Mouse (Mus musculus): Measurements from ENCODE around the gene Shb.

Shb gene

DNA sequence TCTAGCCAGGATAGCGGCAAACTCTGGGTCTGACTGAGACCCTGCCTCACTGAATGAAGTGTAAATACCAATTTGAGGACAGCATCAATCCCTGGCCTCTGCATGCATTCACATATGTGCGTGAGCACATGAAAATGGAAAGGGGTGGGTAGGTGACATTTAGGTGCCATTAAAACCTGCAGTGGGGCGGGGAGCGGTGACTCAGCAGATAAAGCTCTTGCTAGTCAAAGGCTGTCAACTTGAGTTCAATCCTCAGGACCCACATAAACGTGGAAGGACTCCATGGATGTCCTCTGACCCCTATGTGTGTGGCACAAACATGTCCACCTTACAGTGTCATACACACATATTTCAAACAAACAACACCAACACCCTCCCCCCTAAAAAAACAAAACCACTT lies 50.8 kb downstream of the Shb start:
- DNase-seq (ENCODE audit: low read depth) = no peak

- DNase-seq (ENCODE audit: low read depth) = no peak
Observed at GRCm38 (mm10) chr4:45480595-45480994, 51.7 kb downstream of the Shb start.

DNA sequence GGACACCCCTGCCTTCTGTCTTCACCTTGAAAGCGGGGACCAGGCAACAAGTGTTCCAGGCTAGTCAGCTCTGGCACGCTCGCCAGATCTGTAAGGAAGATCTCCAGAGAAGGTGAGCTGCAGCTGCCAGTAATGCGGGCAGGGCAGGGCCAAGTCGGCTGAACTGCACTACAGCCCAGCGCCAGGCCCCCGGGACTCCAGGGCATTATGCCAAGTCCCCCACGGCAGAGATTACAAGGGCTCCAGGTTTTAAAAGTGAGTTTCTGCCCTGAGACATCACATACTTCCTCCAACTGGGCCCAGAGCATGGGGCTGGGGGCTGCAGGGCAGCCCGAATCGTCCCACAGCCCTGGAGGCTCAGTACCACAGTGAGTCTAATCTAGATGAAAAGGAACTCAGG lies 52.8 kb downstream of the Shb start:
- no peak for DNase-seq (ENCODE audit: low read depth)

- DNase-seq (ENCODE audit: low read depth) = no peak
Observed at GRCm38 (mm10) chr4:45478178-45478577, 54.1 kb downstream of the Shb start.

DNA sequence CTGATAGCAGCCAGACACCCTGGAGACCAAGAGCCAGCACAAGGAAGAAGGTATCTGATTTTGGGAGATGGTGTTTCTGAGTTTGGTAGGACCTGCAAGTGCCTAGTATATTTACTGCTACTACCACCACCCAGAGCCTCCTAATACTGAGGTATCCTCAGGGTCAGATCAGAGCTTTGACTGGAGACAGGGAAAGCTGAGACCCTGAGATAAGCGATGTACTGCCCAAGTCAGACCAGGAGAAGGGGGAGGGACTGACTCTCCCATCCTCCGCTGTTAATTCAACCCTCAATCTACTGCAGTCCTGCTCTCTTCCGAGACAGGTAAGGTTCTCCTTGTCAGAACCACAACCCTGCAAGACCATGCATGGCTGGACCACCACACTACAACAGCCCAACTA lies 55.2 kb downstream of the Shb start:
- DNase-seq (ENCODE audit: low read depth) = no peak

- DNase-seq (ENCODE audit: low read depth) = peak; percentile 50
Observed at GRCm38 (mm10) chr4:45474832-45475231, 57.4 kb downstream of the Shb start.

- no peak for DNase-seq (ENCODE audit: low read depth)
Observed at GRCm38 (mm10) chr4:45474131-45474530, 58.1 kb downstream of the Shb start.

DNA sequence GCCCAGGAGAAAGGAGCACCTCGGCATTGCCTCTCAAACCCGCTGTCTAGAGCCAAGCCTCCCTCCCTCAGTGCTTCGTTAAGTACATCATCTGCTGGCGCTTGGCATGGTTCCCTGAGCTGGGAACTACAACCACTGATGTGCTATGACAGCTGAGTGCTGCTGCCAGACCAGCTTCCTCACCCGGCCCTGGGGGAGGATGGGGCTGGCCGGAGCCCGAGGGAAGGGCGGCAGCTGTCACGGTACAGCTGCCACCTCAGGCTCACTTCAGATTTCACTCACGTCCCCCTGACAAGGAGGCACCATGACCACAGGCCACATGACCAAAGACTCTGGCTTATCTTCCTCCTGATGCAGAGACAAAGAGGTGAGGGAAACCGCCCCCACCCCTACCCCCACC lies 59.1 kb downstream of the Shb start:
- DNase-seq (ENCODE audit: low read depth) = peak; percentile 83

GRCm38 (mm10) chr4:45472706-45473105 lies 59.6 kb downstream of the Shb start:
- peak; percentile 61 for DNase-seq (ENCODE audit: low read depth)

DNA sequence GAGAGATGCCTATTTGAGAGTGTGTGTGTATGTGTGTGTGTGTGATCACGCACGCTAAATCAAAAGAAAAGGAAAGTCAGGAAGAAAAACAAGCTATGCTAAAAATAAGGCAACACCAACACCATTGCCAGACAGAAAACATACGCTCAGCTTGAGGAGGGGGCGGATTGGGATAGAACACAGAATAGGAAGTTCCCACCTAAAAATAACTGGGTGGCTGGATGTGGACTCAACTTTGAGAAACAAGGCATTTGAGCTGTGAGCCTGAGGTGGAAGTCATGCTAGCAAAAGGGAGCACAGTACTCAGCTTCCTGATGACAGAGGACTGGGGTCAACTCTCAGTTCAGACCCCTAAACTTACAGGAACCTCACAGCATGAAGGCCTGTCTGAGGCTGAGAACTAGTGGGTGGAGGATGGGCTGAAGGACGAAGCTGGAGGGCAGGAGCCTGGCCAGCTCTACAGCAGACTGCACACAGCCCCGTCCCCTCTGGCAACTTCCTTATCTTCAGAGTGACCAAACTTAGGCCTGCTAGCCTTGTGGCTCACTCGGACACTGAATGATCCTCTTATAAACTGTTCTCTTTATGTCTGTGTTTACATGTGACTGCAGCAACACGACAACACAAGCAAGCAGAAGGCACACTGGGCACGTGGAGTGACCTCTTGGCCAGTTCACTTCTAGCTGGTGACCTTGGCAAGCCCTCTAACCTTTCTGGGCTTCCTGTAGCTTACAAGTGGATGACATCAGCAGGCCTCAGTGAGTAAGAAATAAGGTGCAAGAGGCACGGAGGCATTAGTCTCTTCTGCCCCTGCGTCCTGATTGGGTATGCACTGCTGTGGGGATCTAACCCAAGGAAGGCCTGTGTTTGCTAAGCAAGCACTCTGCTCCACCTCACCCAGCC lies 60.4 kb downstream of the Shb start:
- DNase-seq (ENCODE audit: low read depth) = no peak

GRCm38 (mm10) chr4:45469057-45469456 lies 63.2 kb downstream of the Shb start:
- no peak for DNase-seq (ENCODE audit: low read depth)

- DNase-seq (ENCODE audit: low read depth) = no peak
Observed at GRCm38 (mm10) chr4:45468507-45468906, 63.8 kb downstream of the Shb start.

DNA sequence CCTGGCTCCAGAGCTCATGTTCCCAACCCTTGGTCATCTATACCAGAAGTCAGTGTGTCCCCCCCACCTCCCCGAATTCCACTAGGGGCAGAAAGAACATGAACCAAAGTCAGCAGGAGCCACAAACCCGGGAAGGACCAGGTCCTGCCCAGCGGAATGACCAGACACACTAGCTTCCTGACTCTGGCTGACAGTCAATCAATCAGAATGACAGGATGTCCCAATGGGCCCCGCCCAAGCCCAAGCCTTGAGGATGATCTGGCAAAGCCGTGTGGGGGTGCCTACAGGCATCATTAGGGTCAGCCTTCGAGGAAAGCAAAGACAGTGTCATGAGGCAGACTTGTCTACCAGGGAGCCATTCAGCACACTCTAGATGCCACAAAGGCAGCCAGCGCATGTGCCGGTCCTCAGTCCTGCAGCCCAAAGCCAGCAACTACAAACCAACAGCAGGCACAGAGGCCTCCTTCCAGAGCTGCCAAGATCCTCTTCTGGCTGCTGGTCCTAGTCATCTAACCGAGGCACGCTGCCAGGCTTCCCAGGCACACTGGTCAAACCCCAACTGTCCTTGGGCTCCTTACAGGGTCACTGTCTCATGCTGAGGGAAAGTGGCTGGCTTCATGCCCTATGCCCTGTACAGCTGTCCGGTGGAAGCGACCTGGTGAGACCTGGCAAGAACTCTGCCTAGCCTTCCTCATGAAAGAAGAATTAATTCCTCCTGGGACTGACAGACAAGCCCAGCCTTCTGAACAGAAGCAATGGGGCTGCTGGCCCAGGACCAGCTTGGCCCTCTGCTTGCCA lies 65.0 kb downstream of the Shb start:
- DNase-seq (ENCODE audit: low read depth) = no peak

GRCm38 (mm10) chr4:45464941-45465340 lies 67.3 kb downstream of the Shb start:
- no peak for DNase-seq (ENCODE audit: low read depth)

- no peak for DNase-seq (ENCODE audit: low read depth)
Observed at GRCm38 (mm10) chr4:45464528-45464927, 67.7 kb downstream of the Shb start.

- no peak for DNase-seq (ENCODE audit: low read depth)
Observed at GRCm38 (mm10) chr4:45464123-45464522, 68.1 kb downstream of the Shb start.

GRCm38 (mm10) chr4:45462628-45463027 lies 69.6 kb downstream of the Shb start:
- no peak for DNase-seq (ENCODE audit: low read depth)

- DNase-seq (ENCODE audit: low read depth) = no peak
Observed at GRCm38 (mm10) chr4:45461661-45462060, 70.6 kb downstream of the Shb start.

DNA sequence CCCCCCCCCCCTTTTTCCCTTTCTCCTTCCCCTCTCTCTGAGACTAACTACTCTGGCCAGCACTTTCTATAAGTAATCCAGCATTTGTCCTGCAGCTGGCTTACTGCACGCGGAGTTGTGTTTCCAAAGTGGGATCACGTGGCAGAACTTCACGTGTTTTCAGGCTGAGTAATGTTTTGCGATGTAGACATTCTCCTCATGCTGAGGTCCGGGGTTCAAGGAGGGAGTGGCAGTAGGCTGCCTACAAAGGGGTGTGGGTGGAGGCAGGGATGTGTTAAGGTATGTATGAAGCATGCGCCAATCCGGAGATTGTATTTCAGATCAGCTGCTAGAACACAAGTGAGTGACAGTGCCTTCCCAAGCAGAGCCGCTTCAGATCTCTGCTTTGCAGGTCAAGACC lies 72.9 kb downstream of the Shb start:
- no peak for DNase-seq (ENCODE audit: low read depth)

DNA sequence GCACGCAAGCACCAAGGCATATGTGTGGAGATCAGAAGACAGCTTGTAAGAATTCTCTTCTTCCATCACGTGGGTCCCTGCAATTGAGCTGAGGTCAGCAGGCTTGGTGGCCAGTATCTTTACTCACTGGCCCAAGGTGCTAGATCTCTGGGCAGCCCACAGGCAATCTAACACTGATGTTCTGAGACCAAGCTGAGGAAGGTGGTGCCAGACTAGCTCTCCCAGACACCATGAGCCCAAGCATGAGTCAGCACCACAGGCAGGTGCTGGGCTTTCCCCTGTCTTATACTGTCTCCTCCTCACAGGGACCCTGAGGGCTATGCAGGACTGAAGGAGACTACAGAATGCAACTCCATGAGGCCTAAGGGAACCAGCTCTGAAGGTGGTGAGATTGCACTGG lies 74.7 kb downstream of the Shb start:
- no peak for DNase-seq (ENCODE audit: low read depth)

GRCm38 (mm10) chr4:45455001-45455400 lies 77.3 kb downstream of the Shb start:
- no peak for DNase-seq (ENCODE audit: low read depth)

DNA sequence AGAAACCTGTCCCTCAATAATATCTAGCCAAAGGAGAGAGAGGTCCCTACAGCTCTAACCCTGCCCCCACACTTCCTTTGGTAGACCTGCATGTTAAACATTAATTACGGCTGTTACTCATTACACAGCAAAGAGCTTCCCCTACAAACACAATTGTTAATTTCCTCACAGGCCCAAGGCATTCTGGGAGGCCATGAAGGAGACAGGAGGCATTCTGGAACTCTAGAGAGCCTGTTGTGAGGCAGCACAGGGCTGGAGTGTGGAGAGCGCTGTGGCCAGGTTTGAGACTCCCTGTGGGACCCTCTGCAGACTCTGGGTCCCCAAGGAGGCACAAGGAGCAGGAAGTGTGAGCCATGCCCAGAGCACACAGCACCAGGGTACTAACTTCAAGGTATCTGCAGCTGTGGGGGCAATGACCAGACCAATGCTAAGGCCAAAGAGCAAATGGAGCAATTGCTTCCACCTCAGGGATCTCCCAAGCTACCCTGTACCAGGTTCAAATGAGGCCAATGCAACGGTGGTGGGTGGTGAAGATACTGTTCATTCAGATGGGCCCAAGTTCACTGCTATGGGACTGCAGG lies 78.9 kb downstream of the Shb start:
- no peak for DNase-seq (ENCODE audit: low read depth)

DNA sequence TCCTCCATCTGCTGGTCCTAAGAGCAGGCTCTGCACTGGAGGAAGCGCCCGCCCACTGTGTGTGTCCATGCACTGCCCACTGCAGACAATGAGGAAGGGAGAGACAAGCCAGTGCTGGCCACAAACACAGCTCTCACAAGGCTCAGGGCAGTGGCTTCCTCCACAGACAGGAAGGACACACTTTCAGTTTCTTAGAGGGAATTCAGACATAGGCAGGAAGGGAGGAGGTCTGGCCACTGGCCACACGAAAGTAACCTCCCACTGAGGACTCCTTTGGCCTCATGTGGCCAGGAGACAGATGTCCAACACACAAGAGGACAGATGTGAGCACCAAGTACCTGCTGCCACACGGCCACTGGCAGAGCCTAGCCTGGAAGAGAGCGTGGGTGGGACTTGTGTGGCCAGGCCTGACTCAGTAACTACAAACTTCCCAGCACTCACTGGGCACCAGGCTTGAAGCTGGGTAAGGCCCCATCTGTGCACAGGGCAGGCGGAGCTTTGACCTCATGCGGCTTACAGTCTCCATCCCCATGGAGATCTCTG lies 79.6 kb downstream of the Shb start:
- DNase-seq (ENCODE audit: low read depth) = no peak

Data from fibroblast of lung, adult 2 months (primary cell).